Mouse (Mus musculus) heart, postnatal 0 days (tissue): ENCODE measurements at regions not wholly inside any gene's neighbourhood (a gene's known extent, or its start where the extent isn't known, plus 50 kb on each side); places are given as distances from the start of the nearest gene placed in this dataset.

ENCODE experiments used
- ATAC-seq: fragments of 200-750 bp; cut with Nextera tagmentation; 2 replicates; pipeline ENCODE4 v1.8.0; 2017; ENCODE audit warnings: low read depth, moderate number of reproducible peaks, moderate library complexity; ENCODE audit not compliant: insufficient read depth
- DNase-seq: peaks from one replicate; pipeline ENCODE4 v3.0.0-alpha.2; 2016; ENCODE audit warnings: low spot score
- H3K27ac ChIP-seq: fragments of 300-500 bp; sonication (generic); 2 replicates; pipeline ENCODE4 v1.5.1; 2014; ENCODE audit warnings: low read depth, mild to moderate bottlenecking
- H3K27me3 ChIP-seq: fragments of 300-500 bp; sonication (generic); 2 replicates; pipeline ENCODE4 v1.6.1; 2014; ENCODE audit warnings: low read length, mixed read lengths; ENCODE audit not compliant: control insufficient read depth, insufficient read depth
- H3K36me3 ChIP-seq: fragments of 300-500 bp; sonication (generic); replicated peaks from 2 replicates; pipeline ENCODE4 v1.6.1; 2014; ENCODE audit warnings: low read length, mixed read lengths; ENCODE audit not compliant: control insufficient read depth, insufficient read depth
- H3K4me1 ChIP-seq: fragments of 300-500 bp; sonication (generic); 2 replicates; pipeline ENCODE4 v1.6.1; 2014; ENCODE audit warnings: antibody characterized with exemption; ENCODE audit not compliant: control insufficient read depth, insufficient read depth
- H3K4me2 ChIP-seq: fragments of 300-500 bp; sonication (generic); 2 replicates; pipeline ENCODE4 v1.6.1; 2014; ENCODE audit warnings: low read depth, mild to moderate bottlenecking, low read length, moderate library complexity
- H3K4me3 ChIP-seq: fragments of 300-500 bp; sonication (generic); 2 replicates; pipeline ENCODE4 v1.5.1; 2014; ENCODE audit warnings: low read depth, low read length
- H3K9ac ChIP-seq: fragments of 300-500 bp; sonication (generic); replicated peaks from 2 replicates; pipeline ENCODE4 v1.6.1; 2014; ENCODE audit warnings: low read depth, low read length, mixed read lengths
- H3K9me3 ChIP-seq: fragments of 300-500 bp; sonication (generic); replicated peaks from 2 replicates; pipeline ENCODE4 v1.6.1; 2016; ENCODE audit warnings: low read length; ENCODE audit not compliant: control insufficient read depth
- CTCF ChIP-seq: IDR thresholded peaks from 2 replicates; pipeline ENCODE4 v1.5.1; 2016; ENCODE audit warnings: antibody characterized with exemption, control low read depth, low read depth
- EP300 ChIP-seq: IDR thresholded peaks from 2 replicates; pipeline ENCODE4 v1.6.1; 2016; ENCODE audit warnings: antibody characterized with exemption, low read depth
- WGBS: fragments of 180-500 bp; shearing (Covaris S2); extraction: QIAGEN DNeasy Blood & Tissue Kit; methylation state at CpG from one replicate; pipeline ENCODE4 v1.1.7; 2014; 5-methylcytosine and 5-hydroxymethylcytosine counted together

DNA sequence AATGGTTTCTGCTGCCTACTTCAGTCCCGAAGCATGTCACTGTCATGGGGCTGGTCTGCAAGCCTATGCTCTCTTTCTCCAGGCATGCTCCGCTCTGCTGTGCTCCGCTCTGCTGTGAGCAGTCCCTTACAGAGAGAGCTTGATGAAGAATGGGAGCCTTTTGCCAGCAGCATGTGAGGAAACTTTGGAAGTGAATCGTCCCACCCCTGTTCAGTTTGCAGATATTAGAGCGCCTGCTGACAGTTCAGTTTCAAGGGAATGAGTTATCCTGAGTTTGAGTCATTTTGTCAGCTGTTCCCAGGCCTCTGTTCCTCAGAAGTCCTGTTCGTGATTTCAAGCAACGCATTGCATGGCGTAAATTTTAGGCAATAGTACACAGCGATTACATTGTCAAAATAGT lies 173.6 kb downstream of the Gm19410 start:
- Histone ChIP-seq H3K4me2 (no peak overlapping the region), H3K36me3 (no peaks in the 10 kb centered on the region), H3K9me3 (no peaks in the 10 kb centered on the region; the same call in 1 of the 2 replicates), H3K27ac (no peak overlapping the region), H3K27me3 (no peaks in the 10 kb centered on the region), H3K9ac (no peak overlapping the region), H3K4me3 (no peak overlapping the region), H3K4me1 (peaks cover 8% of the 10 kb centered on the region)
- 82% methylated on average over 9 of the region's 9 CpGs for WGBS
- TF ChIP-seq CTCF = no peak
- no peak for TF ChIP-seq EP300
- ATAC-seq = no peak
- DNase-seq = no peak

- Histone ChIP-seq H3K36me3 (no peaks in the 10 kb centered on the region), H3K27ac (no peak overlapping the region), H3K4me3 (no peak overlapping the region), H3K9ac (no peak overlapping the region), H3K4me1 (peaks cover 8% of the 10 kb centered on the region), H3K27me3 (no peaks in the 10 kb centered on the region), H3K4me2 (no peak overlapping the region), H3K9me3 (no peaks in the 10 kb centered on the region)
- DNase-seq (no peak), ATAC-seq (no peak)
- WGBS = 83% methylated on average over 6 of the region's 6 CpGs
- no peak for TF ChIP-seq CTCF
- no peak for TF ChIP-seq EP300
Measured at GRCm38 (mm10) chr8:35942515-35942914, 176.9 kb downstream of the Gm19410 start.

DNA sequence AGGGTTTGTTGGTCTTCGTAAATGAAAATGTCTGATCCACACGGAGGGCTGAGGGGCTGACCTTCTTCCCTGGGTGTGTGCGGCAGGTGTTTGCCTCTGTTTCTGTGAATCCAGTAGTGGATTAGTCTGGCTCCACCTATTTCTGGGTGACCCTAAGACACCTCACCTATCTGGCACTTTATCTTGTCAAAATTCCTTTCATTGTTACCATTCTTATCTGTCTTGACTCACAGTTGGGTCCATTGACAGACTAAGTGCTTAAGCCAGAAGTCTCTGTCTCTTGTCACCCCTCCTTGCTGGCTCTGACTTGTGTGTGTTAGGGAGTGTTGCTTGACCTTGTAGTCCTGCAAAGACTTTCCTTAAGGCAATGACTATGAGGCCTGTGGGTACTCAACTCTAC lies 178.1 kb downstream of the Gm19410 start:
- Histone ChIP-seq H3K9me3 (no peaks in the 10 kb centered on the region), H3K4me1 (peaks cover 8% of the 10 kb centered on the region), H3K9ac (no peak overlapping the region), H3K27ac (no peak overlapping the region), H3K36me3 (no peaks in the 10 kb centered on the region), H3K4me3 (no peak overlapping the region), H3K4me2 (no peak overlapping the region), H3K27me3 (no peaks in the 10 kb centered on the region)
- DNase-seq (no peak), ATAC-seq (no peak)
- 36% methylated on average over 3 of the region's 3 CpGs for WGBS
- TF ChIP-seq CTCF (no peak), EP300 (no peak)

DNA sequence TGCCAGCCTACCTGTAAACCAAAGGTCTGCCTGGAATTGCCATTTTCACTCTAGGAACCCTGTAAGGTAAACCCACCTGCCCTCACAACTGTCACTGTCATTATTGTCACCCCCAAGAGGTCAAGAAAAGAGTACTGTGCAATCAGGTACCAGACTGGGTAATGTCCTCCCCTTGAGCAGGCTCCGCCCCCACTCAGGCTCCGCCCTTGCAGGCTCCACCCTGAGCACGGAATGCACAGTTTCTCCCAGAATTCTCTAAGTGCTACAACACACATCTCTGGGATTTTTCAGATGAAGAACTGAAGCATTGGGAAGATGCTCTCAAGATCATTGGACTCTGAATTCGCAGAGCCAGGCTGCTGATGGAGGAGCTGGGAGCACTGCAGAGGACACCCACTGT lies 178.9 kb downstream of the Gm19410 start:
- no peak for ATAC-seq
- H3K9me3 ChIP-seq = no peaks in the 10 kb centered on the region
- no peak overlapping the region for H3K9ac ChIP-seq
- H3K27me3 ChIP-seq = no peaks in the 10 kb centered on the region
- no peaks in the 10 kb centered on the region for H3K36me3 ChIP-seq
- WGBS = 83% methylated on average over 4 of the region's 4 CpGs
- no peak overlapping the region for H3K4me3 ChIP-seq
- peaks cover 8% of the 10 kb centered on the region for H3K4me1 ChIP-seq
- no peak overlapping the region for H3K27ac ChIP-seq
- no peak for DNase-seq
- TF ChIP-seq CTCF (no peak), EP300 (no peak)
- H3K4me2 ChIP-seq = no peak overlapping the region

DNA sequence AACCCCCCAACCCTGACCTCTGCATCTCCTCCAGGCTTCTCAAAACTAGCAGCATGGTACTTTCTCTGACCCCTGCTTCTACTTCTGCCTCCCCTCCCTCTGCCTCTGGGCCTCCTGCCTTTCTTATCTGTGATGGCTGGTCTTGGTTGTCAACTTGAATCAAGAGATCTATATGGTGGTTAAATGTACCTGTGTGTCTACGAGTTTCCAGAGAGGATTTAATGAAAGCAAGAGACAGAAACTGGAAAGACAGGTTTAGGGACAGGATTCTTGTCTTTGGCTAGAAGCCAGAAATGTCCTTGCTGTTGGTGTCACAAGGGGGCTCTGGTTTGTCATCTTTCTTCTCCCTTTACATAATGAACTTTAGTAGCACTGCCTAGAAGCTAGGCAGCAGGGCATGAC lies 180.9 kb downstream of the Gm19410 start:
- Histone ChIP-seq H3K9ac (no peak overlapping the region), H3K9me3 (no peaks in the 10 kb centered on the region), H3K27me3 (no peaks in the 10 kb centered on the region), H3K36me3 (no peaks in the 10 kb centered on the region), H3K4me3 (no peak overlapping the region), H3K4me2 (no peak overlapping the region), H3K27ac (no peak overlapping the region), H3K4me1 (peaks cover 8% of the 10 kb centered on the region)
- WGBS = 29% methylated on average over 1 of the region's 1 CpGs
- DNase-seq (no peak), ATAC-seq (no peak)
- peak; percentile 25 for TF ChIP-seq CTCF
- no peak for TF ChIP-seq EP300

DNA sequence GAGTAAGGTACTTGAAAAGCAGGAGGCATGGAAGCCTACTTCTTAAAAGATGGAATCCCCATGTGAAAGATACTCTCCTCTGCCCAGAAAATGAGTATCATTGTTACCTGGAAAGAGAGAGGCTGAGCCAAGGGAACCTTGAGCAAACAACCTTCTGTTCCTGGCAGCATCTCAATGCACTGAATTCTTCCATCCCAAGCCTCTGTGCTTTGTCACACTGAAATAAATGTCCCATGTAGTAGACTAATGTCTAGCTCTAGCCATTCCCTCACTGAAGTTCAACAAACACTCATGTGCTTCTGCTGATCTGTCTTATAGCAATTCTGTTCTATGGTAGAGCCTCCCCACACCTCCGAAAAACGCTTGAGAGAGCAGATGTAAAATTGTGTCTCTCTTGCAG lies 182.6 kb downstream of the Gm19410 start:
- no peaks in the 10 kb centered on the region for H3K9me3 ChIP-seq
- peaks cover 8% of the 10 kb centered on the region for H3K4me1 ChIP-seq
- no peak overlapping the region for H3K4me3 ChIP-seq
- H3K9ac ChIP-seq = no peak overlapping the region
- H3K27ac ChIP-seq = no peak overlapping the region
- no peak for ATAC-seq
- H3K27me3 ChIP-seq = no peaks in the 10 kb centered on the region
- TF ChIP-seq EP300 (no peak), CTCF (no peak)
- H3K4me2 ChIP-seq = no peak overlapping the region
- no peaks in the 10 kb centered on the region for H3K36me3 ChIP-seq
- no peak for DNase-seq
- WGBS = 91% methylated on average over 2 of the region's 2 CpGs
